In genomic region chr3:89421810-89422473, GRCm38 (mm10) we compare ENCODE assay signal across 8 mouse cellular contexts. TPM values are rescaled to one million over a fixed set of nuclear protein-coding genes. Genes with fewer than 3 reads are reported as not detected.
DNase-seq lines count a peak whose midpoint lies in the region; ATAC-seq lines count a peak whose summit lies in the region.

No protein-coding gene starts in this region.

- H3K4me1 ChIP-seq in kidney, embryonic 16.5 days (ENCODE audit: insufficient read depth, low read length): peaks cover 50% of the 10 kb centered on the region
- H3K4me1 ChIP-seq in embryonic facial prominence, embryonic 11.5 days (ENCODE audit: control insufficient read depth, insufficient read depth, low read length): peaks cover 3% of the 10 kb centered on the region; the same call in 1 of the 2 replicates
- H3K4me1 ChIP-seq in hindbrain, embryonic 13.5 days (replicated peaks): peaks cover 40% of the 10 kb centered on the region
- peaks cover 40% of the 10 kb centered on the region for H3K4me1 ChIP-seq in lung, embryonic 15.5 days

- 9% methylated on average over 22 of the region's 22 CpGs for WGBS in kidney, embryonic 16.5 days
- 4% methylated on average over 22 of the region's 22 CpGs for WGBS in embryonic facial prominence, embryonic 11.5 days
- 10% methylated on average over 21 of the region's 22 CpGs for WGBS in hindbrain, embryonic 13.5 days
- 8% methylated on average over 22 of the region's 22 CpGs for WGBS in lung, embryonic 15.5 days

- peak overlapping the region; percentile 77 for H3K9ac ChIP-seq in kidney, embryonic 16.5 days (replicated peaks; ENCODE audit: low read length)
- H3K9ac ChIP-seq in embryonic facial prominence, embryonic 11.5 days (replicated peaks; ENCODE audit: low read length): peak overlapping the region; percentile 51
- H3K9ac ChIP-seq in hindbrain, embryonic 13.5 days: peak overlapping the region; percentile 72
- H3K9ac ChIP-seq in lung, embryonic 15.5 days: peak overlapping the region; percentile 62

- peak overlapping the region; percentile 65 for H3K4me3 ChIP-seq in kidney, embryonic 16.5 days (ENCODE audit: low read length)
- H3K4me3 ChIP-seq in embryonic facial prominence, embryonic 11.5 days (ENCODE audit: low read depth, low read length): peak overlapping the region; percentile 41
- H3K4me3 ChIP-seq in hindbrain, embryonic 13.5 days: peak overlapping the region; percentile 38
- H3K4me3 ChIP-seq in lung, embryonic 15.5 days: peak overlapping the region; percentile 52

- H3K27ac ChIP-seq in kidney, embryonic 16.5 days (ENCODE audit: low read length): peak overlapping the region; percentile 100
- peak overlapping the region; percentile 60; the same call in 1 of the 2 replicates for H3K27ac ChIP-seq in embryonic facial prominence, embryonic 11.5 days (replicated peaks; ENCODE audit: low read depth, low read length)
- H3K27ac ChIP-seq in hindbrain, embryonic 13.5 days: peak overlapping the region; percentile 73
- peak overlapping the region; percentile 100 for H3K27ac ChIP-seq in lung, embryonic 15.5 days

- H3K9me3 ChIP-seq in kidney, embryonic 16.5 days (ENCODE audit: low read length): no peaks in the 10 kb centered on the region
- H3K9me3 ChIP-seq in embryonic facial prominence, embryonic 11.5 days (replicated peaks; ENCODE audit: control insufficient read depth, low read length): no peaks in the 10 kb centered on the region
- no peaks in the 10 kb centered on the region for H3K9me3 ChIP-seq in hindbrain, embryonic 13.5 days
- H3K9me3 ChIP-seq in lung, embryonic 15.5 days: no peaks in the 10 kb centered on the region

- DNase-seq in kidney, adult 18-20 months: no peak
- DNase-seq in embryonic facial prominence, embryonic 11.5 days (ENCODE audit: low spot score): no peak
- DNase-seq in testis, postnatal 10 days (ENCODE audit: low spot score): peak; percentile 64
- DNase-seq in cerebellum, adult 18-20 months: no peak
- no peak for DNase-seq in layer of hippocampus, adult 8-10 months (ENCODE audit: low spot score in 2 of 2)

- H3K36me3 ChIP-seq in kidney, embryonic 16.5 days (ENCODE audit: insufficient read depth, low read length): peaks cover 20% of the 10 kb centered on the region
- peaks cover 6% of the 10 kb centered on the region; the same call in 1 of the 2 replicates for H3K36me3 ChIP-seq in embryonic facial prominence, embryonic 11.5 days (replicated peaks; ENCODE audit: control insufficient read depth, insufficient read depth, low read depth, low read length)
- peaks cover 13% of the 10 kb centered on the region for H3K36me3 ChIP-seq in hindbrain, embryonic 13.5 days
- H3K36me3 ChIP-seq in lung, embryonic 15.5 days: peaks cover 37% of the 10 kb centered on the region

- ATAC-seq in kidney, embryonic 16.5 days (ENCODE audit: low FRiP score, low TSS enrichment): no peak
- no peak for ATAC-seq in embryonic facial prominence, embryonic 11.5 days (replicated peaks; ENCODE audit: insufficient number of reproducible peaks, low FRiP score, low TSS enrichment, low read depth)
- ATAC-seq in hindbrain, embryonic 13.5 days (ENCODE audit: low FRiP score): no peak
- no peak for ATAC-seq in lung, embryonic 15.5 days (ENCODE audit: borderline replicate concordance, extremely low read depth, low FRiP score, low TSS enrichment)

- H3K4me2 ChIP-seq in kidney, embryonic 16.5 days (replicated peaks; ENCODE audit: low read depth, low read length): peak overlapping the region; percentile 88
- H3K4me2 ChIP-seq in embryonic facial prominence, embryonic 11.5 days (ENCODE audit: low read depth, low read length): peak overlapping the region; percentile 77
- H3K4me2 ChIP-seq in hindbrain, embryonic 13.5 days: peak overlapping the region; percentile 61
- peak overlapping the region; percentile 81 for H3K4me2 ChIP-seq in lung, embryonic 15.5 days

- no peaks in the 10 kb centered on the region for H3K27me3 ChIP-seq in kidney, embryonic 16.5 days (ENCODE audit: insufficient read depth, low read length)
- no peaks in the 10 kb centered on the region for H3K27me3 ChIP-seq in embryonic facial prominence, embryonic 11.5 days (ENCODE audit: control insufficient read depth, insufficient read depth, low read length)
- no peaks in the 10 kb centered on the region for H3K27me3 ChIP-seq in hindbrain, embryonic 13.5 days
- H3K27me3 ChIP-seq in lung, embryonic 15.5 days: no peaks in the 10 kb centered on the region

RNA-seq across cellular contexts. Expression of gene Shc1, which starts 3.7 kb away (rescaled TPM):
- polyA plus RNA-seq in kidney, embryonic 16.5 days (2015; fragmentation: Nextera tagmentation; extraction: Ambion mirVana): 115 and 118 TPM in 2 replicates
- 43.6 and 53.0 TPM in 2 replicates for polyA plus RNA-seq in embryonic facial prominence, embryonic 11.5 days (2014; fragmentation: Nextera tagmentation; extraction: Ambion mirVana)
- 24.3 and 24.4 TPM in 2 replicates for polyA plus RNA-seq in hindbrain, embryonic 13.5 days (2015; fragmentation: Nextera tagmentation; extraction: Ambion mirVana)
- 108 and 111 TPM in 2 replicates for polyA plus RNA-seq in lung, embryonic 15.5 days (2015; fragmentation: Nextera tagmentation; extraction: Ambion mirVana)
- 10 to 100 TPM; 16.4 to 22.3 (median 19.9) TPM for total RNA-seq in layer of hippocampus, adult 8-10 months (2022)

RNA-seq across cellular contexts. Expression of gene Cks1b, which starts 3.8 kb away (rescaled TPM):
- 483 and 495 TPM in 2 replicates for polyA plus RNA-seq in kidney, embryonic 16.5 days (2015; fragmentation: Nextera tagmentation; extraction: Ambion mirVana)
- polyA plus RNA-seq in embryonic facial prominence, embryonic 11.5 days (2014; fragmentation: Nextera tagmentation; extraction: Ambion mirVana): 648 and 668 TPM in 2 replicates
- polyA plus RNA-seq in hindbrain, embryonic 13.5 days (2015; fragmentation: Nextera tagmentation; extraction: Ambion mirVana): 116 and 121 TPM in 2 replicates
- polyA plus RNA-seq in lung, embryonic 15.5 days (2015; fragmentation: Nextera tagmentation; extraction: Ambion mirVana): 556 and 595 TPM in 2 replicates
- total RNA-seq in layer of hippocampus, adult 8-10 months (2022): 1 to 10 TPM; 1.6 to 4.7 (median 2.5) TPM

RNA-seq across cellular contexts. Expression of gene Pygo2, which starts 8.1 kb away (rescaled TPM):
- polyA plus RNA-seq in kidney, embryonic 16.5 days (2015; fragmentation: Nextera tagmentation; extraction: Ambion mirVana): 38.9 and 41.2 TPM in 2 replicates
- 55.8 and 56.5 TPM in 2 replicates for polyA plus RNA-seq in embryonic facial prominence, embryonic 11.5 days (2014; fragmentation: Nextera tagmentation; extraction: Ambion mirVana)
- 38.7 and 42.0 TPM in 2 replicates for polyA plus RNA-seq in hindbrain, embryonic 13.5 days (2015; fragmentation: Nextera tagmentation; extraction: Ambion mirVana)
- polyA plus RNA-seq in lung, embryonic 15.5 days (2015; fragmentation: Nextera tagmentation; extraction: Ambion mirVana): 40.6 and 41.1 TPM in 2 replicates
- total RNA-seq in layer of hippocampus, adult 8-10 months (2022): 10 to 100 TPM; 49.4 to 61.0 (median 53.9) TPM

RNA-seq across cellular contexts. Expression of gene Flad1, which starts 10.3 kb away (rescaled TPM):
- 35.0 and 39.3 TPM in 2 replicates for polyA plus RNA-seq in kidney, embryonic 16.5 days (2015; fragmentation: Nextera tagmentation; extraction: Ambion mirVana)
- 23.8 and 24.4 TPM in 2 replicates for polyA plus RNA-seq in embryonic facial prominence, embryonic 11.5 days (2014; fragmentation: Nextera tagmentation; extraction: Ambion mirVana)
- polyA plus RNA-seq in hindbrain, embryonic 13.5 days (2015; fragmentation: Nextera tagmentation; extraction: Ambion mirVana): 38.5 and 39.3 TPM in 2 replicates
- 21.3 and 23.1 TPM in 2 replicates for polyA plus RNA-seq in lung, embryonic 15.5 days (2015; fragmentation: Nextera tagmentation; extraction: Ambion mirVana)
- 10 to 100 TPM; 35.8 to 37.8 (median 37.1) TPM for total RNA-seq in layer of hippocampus, adult 8-10 months (2022)

RNA-seq across cellular contexts. Expression of gene Pbxip1, which starts 14.6 kb away (rescaled TPM):
- 47.5 and 51.7 TPM in 2 replicates for polyA plus RNA-seq in kidney, embryonic 16.5 days (2015; fragmentation: Nextera tagmentation; extraction: Ambion mirVana)
- 9.1 and 10.8 TPM in 2 replicates for polyA plus RNA-seq in embryonic facial prominence, embryonic 11.5 days (2014; fragmentation: Nextera tagmentation; extraction: Ambion mirVana)
- polyA plus RNA-seq in hindbrain, embryonic 13.5 days (2015; fragmentation: Nextera tagmentation; extraction: Ambion mirVana): 19.4 and 20.4 TPM in 2 replicates
- 32.6 and 35.0 TPM in 2 replicates for polyA plus RNA-seq in lung, embryonic 15.5 days (2015; fragmentation: Nextera tagmentation; extraction: Ambion mirVana)
- total RNA-seq in layer of hippocampus, adult 8-10 months (2022): 10 to 100 TPM; 39.6 to 71.2 (median 51.8) TPM
